Mouse (Mus musculus): Measurements from ENCODE around the gene Ipcef1.

The Ipcef1 gene

GRCm38 (mm10) chr10:6967588-6968242, 84.6 kb downstream of the Ipcef1 start:
- CTCF ChIA-PET: no interaction called here

GRCm38 (mm10) chr10:6958791-6959190, 93.5 kb downstream of the Ipcef1 start:
- CTCF ChIA-PET: no interaction called here

GRCm38 (mm10) chr10:6956357-6956756, 95.9 kb downstream of the Ipcef1 start:
- CTCF ChIA-PET: no interaction called here

- CTCF ChIA-PET: no interaction called here
Measured at GRCm38 (mm10) chr10:6954533-6954932, 97.7 kb downstream of the Ipcef1 start.

DNA sequence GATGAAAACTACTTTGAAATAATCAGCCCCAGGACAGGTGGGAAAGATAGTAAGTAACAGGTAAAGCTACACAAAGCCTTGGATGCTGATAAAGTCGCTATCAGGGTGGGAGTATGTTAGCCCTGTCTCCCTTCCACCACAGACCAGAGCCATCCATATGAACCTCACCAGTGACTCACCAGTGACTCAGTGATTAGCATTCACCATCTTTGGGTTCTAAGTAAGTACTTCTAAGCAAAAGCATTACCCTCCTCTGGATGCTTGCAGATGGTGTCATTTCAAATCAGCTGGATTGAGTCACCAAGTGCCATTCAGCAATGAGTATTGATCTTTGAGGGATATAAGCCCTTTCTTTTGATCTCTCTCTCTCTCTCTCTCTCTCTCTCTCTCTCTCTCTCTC, 99.2 kb downstream of the Ipcef1 start:
- CTCF ChIA-PET: interaction anchor here (0.8 kb wide), 1 partner anchor 393 kb away, joined by 8 read pairs; no protein-coding TSS in a partner anchor

GRCm38 (mm10) chr10:6936671-6937425, 115.4 kb downstream of the Ipcef1 start:
- CTCF ChIA-PET: no interaction called here

GRCm38 (mm10) chr10:6934776-6935175, 117.5 kb downstream of the Ipcef1 start:
- CTCF ChIA-PET: no interaction called here

DNA sequence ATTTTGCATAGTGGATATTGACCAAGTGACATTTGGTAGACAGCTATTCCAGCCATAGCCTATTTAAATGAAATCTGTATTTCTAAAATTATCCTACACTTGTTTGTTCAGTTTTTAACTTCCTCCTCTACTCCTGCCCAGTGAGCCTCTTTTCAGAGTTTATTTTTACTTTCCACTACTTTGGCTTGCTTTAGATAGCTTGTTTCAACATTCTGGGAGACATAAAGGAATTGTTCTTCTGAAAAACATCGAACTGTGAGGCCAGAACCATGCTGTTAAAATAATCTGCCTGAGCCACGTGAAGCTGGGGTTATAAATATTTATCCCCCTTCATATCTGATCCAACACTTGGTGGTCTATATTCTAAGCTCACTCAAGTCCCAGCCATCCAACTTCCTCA, 121.4 kb downstream of the Ipcef1 start:
- CTCF ChIA-PET: no interaction called here

- CTCF ChIA-PET: no interaction called here
Measured at GRCm38 (mm10) chr10:6930398-6930797, 121.9 kb downstream of the Ipcef1 start.

- CTCF ChIA-PET: no interaction called here
Measured at GRCm38 (mm10) chr10:6928905-6929304, 123.4 kb downstream of the Ipcef1 start.

DNA sequence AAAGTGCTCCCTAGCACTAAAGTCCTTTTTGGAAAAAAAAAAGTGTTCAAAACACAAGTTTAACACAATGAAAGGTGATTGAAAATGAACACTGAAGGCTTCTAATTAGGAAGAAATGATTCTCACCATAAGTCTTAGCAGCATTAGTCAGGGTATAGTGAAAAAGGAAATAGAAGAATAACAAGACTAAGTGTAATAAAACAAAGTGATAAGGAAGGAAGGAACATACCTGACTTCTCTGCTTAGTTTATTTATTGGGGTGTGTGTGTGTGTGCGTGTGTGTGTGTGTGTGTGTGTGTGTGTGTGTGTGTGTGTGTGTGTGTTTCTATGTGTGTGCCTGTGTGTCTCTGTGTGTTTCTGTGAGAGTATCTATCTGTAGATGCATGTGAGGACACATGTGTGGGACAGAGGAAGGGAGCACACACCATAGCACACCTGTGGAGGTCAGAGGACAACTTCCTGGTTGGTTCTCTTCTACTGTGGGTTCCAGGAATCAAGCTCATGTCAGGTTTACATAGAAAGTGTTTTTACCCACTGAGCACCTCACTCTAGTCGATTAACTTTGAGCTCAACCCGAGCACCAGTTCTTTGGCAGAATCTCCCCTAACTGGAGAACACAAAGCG, 124.6 kb downstream of the Ipcef1 start:
- CTCF ChIA-PET: no interaction called here

DNA sequence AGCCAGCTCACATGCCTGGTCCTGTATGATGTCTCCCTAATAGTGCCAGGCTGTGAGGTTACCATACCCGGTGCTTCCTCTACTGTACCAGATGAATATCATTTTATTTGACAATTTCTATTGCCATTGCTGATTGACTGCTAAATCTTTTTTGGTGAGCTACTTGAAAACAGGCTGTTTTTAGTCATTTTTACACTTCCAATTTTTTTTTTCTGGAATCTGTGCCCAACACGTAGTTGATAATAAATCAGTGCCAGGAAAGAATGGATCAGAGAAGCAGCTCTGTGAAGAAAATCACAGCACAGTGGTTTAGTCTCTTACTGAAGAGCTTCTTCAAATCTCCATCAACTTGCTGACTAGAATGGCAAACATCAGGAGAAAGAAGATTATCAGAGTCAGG, 125.6 kb downstream of the Ipcef1 start:
- CTCF ChIA-PET: no interaction called here

- CTCF ChIA-PET: no interaction called here
Measured at GRCm38 (mm10) chr10:6916545-6917257, 135.6 kb downstream of the Ipcef1 start.

DNA sequence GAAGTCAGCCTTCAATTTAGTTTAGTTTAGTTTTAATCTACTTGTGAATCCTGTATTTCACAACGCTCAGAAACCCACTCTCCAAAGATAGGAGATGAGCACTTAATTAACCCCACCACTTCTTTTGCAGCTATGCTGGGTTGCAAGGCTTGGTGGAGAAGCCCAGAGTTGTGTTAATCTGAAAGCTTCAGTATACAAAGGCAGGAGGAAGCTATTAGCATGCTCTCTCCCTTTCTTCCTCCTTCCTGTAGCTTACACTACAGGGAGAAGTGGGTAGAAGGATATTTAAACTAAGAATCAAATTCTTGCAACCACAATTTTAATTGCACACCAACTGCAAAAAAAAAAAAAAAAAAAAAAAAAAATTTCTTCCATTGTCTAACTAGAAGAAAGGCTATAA, 136.3 kb downstream of the Ipcef1 start:
- CTCF ChIA-PET: no interaction called here

GRCm38 (mm10) chr10:6909763-6910162, 142.5 kb downstream of the Ipcef1 start:
- CTCF ChIA-PET: no interaction called here

DNA sequence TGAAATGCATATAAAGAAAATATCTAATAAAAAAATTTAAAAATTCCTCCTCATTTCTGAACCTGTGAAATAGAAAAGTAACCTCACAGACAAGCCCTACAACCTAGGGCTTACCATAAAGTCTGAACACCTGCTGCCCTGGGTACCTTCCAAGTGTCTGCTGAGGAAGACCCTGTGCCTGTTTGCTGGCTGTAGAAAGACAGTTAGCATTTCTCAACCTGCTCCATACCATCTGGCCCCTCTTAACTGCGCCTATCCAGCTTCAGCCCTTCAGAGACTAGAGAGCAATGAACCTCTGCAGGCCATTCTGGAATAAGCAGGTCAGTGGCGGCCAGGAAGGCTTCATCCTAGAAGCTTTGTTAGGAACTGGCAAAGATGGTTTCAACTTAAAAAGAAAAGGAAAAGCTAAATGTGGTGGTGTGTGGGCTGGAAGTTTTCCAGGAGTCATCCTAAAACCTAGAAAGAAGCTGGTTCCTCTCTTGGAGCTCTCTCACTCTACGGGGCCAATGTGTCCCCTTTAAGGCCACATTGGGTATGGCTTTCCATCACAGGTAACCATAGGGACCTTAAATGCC, 150.4 kb downstream of the Ipcef1 start:
- CTCF ChIA-PET: no interaction called here

DNA sequence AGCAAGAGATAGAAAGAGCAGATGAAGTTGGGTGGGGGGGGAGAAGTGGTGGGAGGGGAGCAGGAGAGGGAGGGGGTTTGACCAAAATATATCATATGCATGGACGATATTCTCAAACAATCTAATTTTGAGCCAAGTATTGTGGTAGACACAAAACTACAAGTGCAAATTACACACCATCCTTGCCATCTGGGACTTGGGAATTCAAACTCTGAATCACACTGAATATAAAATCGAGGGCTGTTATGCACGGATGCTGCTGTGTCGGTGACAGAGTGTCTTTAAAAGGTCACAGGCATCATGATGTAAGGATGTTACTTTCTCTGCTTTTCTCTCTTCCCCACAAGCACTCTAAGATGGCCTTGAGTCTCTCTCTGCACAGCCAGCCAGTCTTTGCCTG, 152.2 kb downstream of the Ipcef1 start:
- CTCF ChIA-PET: no interaction called here

DNA sequence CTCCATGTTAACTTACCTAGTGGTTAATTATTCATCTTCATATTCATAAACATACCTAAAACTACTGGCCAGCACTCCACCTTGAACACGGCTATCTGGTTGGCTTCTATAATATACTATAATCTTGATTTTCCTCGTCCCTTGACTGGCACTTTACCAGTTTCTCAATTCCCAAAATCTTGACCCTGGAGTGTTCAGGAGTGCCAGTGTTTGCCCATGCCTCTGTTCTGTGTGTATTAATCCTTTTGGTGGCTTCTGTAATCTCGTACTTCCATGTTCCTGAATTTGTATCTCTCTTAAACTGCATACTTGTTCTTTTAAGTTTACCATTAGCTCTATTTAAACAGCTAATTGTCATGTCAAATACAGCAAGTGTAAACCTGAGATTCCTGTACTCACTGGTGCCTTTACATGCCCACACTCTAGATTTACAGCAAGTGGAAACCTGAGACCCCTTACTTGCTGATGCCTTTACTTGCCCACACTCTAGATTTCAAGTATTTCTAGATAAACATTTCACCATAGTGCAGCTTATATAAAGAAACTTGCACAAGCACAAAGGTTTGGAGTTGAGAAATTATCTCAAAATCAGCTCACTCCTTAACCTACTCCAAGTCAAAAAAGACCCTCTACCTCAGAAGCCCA, 155.5 kb downstream of the Ipcef1 start:
- CTCF ChIA-PET: no interaction called here

GRCm38 (mm10) chr10:6895796-6896195, 156.5 kb downstream of the Ipcef1 start:
- CTCF ChIA-PET: no interaction called here

DNA sequence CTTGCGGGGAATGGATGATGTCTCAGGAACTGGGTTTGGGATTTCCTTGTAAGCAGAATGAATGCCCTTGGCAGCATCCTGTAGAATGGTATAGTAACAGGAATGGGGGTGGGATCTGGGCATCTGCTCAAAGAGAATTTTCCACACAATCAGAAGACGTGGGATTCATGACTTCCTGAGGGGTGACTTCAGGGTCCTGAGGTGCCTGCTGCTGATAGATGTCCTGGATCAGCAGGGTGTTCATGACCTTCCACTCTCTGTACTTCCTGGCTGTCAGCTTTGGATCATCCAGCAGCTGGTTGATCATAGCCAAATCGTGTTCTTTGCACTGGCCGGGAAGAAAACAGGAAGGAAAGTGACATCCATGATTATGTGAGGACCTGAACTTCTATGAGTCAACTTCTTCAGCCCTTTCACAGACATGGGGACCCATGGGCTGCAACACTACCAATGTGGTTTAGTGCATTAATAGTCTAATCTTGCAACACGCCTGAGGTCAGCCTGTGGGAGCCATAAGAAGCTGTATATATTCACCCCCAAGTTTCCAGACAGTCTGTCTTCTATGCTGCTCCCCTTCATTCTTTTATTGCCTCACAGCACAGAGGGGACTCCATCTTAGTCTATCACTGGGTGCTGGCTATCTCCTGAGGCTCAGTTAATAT, 161.8 kb downstream of the Ipcef1 start:
- CTCF ChIA-PET: no interaction called here

- CTCF ChIA-PET: no interaction called here
Measured at GRCm38 (mm10) chr10:6889640-6890245, 162.5 kb downstream of the Ipcef1 start.

All from spleen, embryonic (tissue).